Comparison of ENCODE assay signal across 12 mouse cellular contexts in genomic region chr2:155582384-155582995, GRCm38 (mm10). TPM values are rescaled to one million over a fixed set of nuclear protein-coding genes. Genes with fewer than 3 reads are reported as not detected.
"Had no signal": no experiment of that assay in that cellular context is flagged by ENCODE, and none has a peak within 500 bp of the region (broad histone marks: within the 10 kb centered on the region; RNA-seq: fewer than 3 reads in every experiment).

No protein-coding gene starts in this region.

- H3K36me3 ChIP-seq: hindbrain, embryonic 15.5 days; midbrain, embryonic 13.5 days had no signal

- H3K4me2 ChIP-seq: hindbrain, embryonic 15.5 days; liver, embryonic 12.5 days; lung, embryonic 14.5 days; midbrain, embryonic 13.5 days had no signal

- H3K4me3 ChIP-seq: hindbrain, embryonic 15.5 days; left cerebral cortex, adult 2 months; liver, embryonic 12.5 days; midbrain, embryonic 13.5 days had no signal

- H3K27me3 ChIP-seq: hindbrain, embryonic 15.5 days; liver, embryonic 12.5 days; midbrain, embryonic 13.5 days had no signal

- H3K4me1 ChIP-seq: hindbrain, embryonic 15.5 days; midbrain, embryonic 13.5 days had no signal

- ATAC-seq: intestine, postnatal 0 days; liver, embryonic 12.5 days; lung, postnatal 0 days; midbrain, embryonic 13.5 days had no signal

- H3K9me3 ChIP-seq: hindbrain, embryonic 15.5 days; liver, embryonic 12.5 days; midbrain, embryonic 13.5 days had no signal

- H3K27ac ChIP-seq: hindbrain, embryonic 15.5 days; left cerebral cortex, adult 2 months; liver, embryonic 12.5 days; macrophage; midbrain, embryonic 13.5 days had no signal

- H3K9ac ChIP-seq: hindbrain, embryonic 15.5 days; liver, embryonic 12.5 days; lung, embryonic 14.5 days; midbrain, embryonic 13.5 days had no signal

- DNase-seq: layer of hippocampus, postnatal 36 days; lung, embryonic 14.5 days; thymus, adult 18-20 months; thymus, postnatal 36 days had no signal

RNA-seq across cellular contexts. Expression of gene Myh7b, which starts 28.5 kb away (rescaled TPM):
- polyA plus RNA-seq: macrophage; urinary bladder, adult 2 months had no signal
